Mouse (Mus musculus) heart, embryonic 14.5 days (tissue): ENCODE measurements around the gene Rbp2. TPM values are rescaled to one million over a fixed set of nuclear protein-coding genes. Genes with fewer than 3 reads are reported as not detected.

Experiments used
- ATAC-seq: fragments of 200-750 bp; cut with Nextera tagmentation; 2 replicates; pipeline ENCODE4 v1.8.0; 2017; ENCODE audit warnings: low read depth, moderate TSS enrichment; ENCODE audit not compliant: insufficient number of reproducible peaks, insufficient read depth, low FRiP score
- H3K27ac ChIP-seq, 2 experiments: fragments of 200-500 bp in 1 of 2; fragments of 300-500 bp in 1 of 2; sonication (generic) in 1 of 2; replicated peaks in 1 of 2; 2 replicates each; pipeline ENCODE4 v1.5.1; 2012 to 2014; ENCODE audit warnings: low read depth in 2 of 2, low read length in 2 of 2, control low read depth in 1 of 2, mild to moderate bottlenecking in 1 of 2, mixed read lengths in 1 of 2; ENCODE audit not compliant: control insufficient read depth in 1 of 2, insufficient read depth in 1 of 2
- H3K27me3 ChIP-seq: fragments of 300-500 bp; sonication (generic); 2 replicates; pipeline ENCODE4 v1.6.1; 2014; ENCODE audit warnings: mild to moderate bottlenecking, low read length, control low read depth; ENCODE audit not compliant: control insufficient read depth, insufficient read depth
- H3K36me3 ChIP-seq: fragments of 300-500 bp; sonication (generic); 2 replicates; pipeline ENCODE4 v1.6.1; 2014; ENCODE audit warnings: mild to moderate bottlenecking, control low read depth, low read length, mixed read lengths; ENCODE audit not compliant: control insufficient read depth, insufficient read depth
- H3K4me1 ChIP-seq, 2 experiments: fragments of 200-500 bp in 1 of 2; fragments of 300-500 bp in 1 of 2; sonication (generic) in 1 of 2; 2 replicates each; pipeline ENCODE4 v1.6.1; 2012 to 2014; ENCODE audit warnings: low read length in 2 of 2, control low read depth in 1 of 2, mixed read lengths in 1 of 2; ENCODE audit not compliant: control insufficient read depth in 2 of 2, insufficient read depth in 2 of 2
- H3K4me2 ChIP-seq: fragments of 300-500 bp; sonication (generic); 2 replicates; pipeline ENCODE4 v1.6.1; 2014; ENCODE audit warnings: mild to moderate bottlenecking, low read length
- H3K4me3 ChIP-seq, 2 experiments: fragments of 200-500 bp in 1 of 2; fragments of 300-500 bp in 1 of 2; sonication (generic) in 1 of 2; 2 replicates each; pipeline ENCODE4 v1.5.1; 2012 to 2014; ENCODE audit warnings: low read length in 2 of 2, mild to moderate bottlenecking in 2 of 2, control low read depth in 1 of 2, low read depth in 1 of 2, moderate library complexity in 1 of 2; ENCODE audit not compliant: control insufficient read depth in 1 of 2, insufficient read depth in 1 of 2
- H3K9ac ChIP-seq: fragments of 300-500 bp; sonication (generic); 2 replicates; pipeline ENCODE4 v1.6.1; 2014; ENCODE audit warnings: mild to moderate bottlenecking, low read length
- H3K9me3 ChIP-seq: fragments of 300-500 bp; sonication (generic); 2 replicates; pipeline ENCODE4 v1.6.1; 2016; ENCODE audit warnings: low read length, control low read depth; ENCODE audit not compliant: control insufficient read depth
- WGBS: fragments of 180-500 bp; shearing (Covaris S2); extraction: QIAGEN DNeasy Blood & Tissue Kit; methylation state at CpG from one replicate; pipeline ENCODE4 v1.1.7; 2014; 5-methylcytosine and 5-hydroxymethylcytosine counted together
- polyA plus RNA-seq: library from polyadenylated mRNA; unstranded; fragments of >200 nt; fragmentation: Nextera tagmentation; extraction: Ambion mirVana; gene quantifications from 2 replicates; pipeline ENCODE4 v1.2.1, GENCODE M21; 2014

The Rbp2 gene
- polyA plus RNA-seq: 0.35 and 0.75 TPM in 2 replicates

- Histone ChIP-seq H3K9me3 (no peaks in the 10 kb centered on the region), H3K27me3 (no peaks in the 10 kb centered on the region), H3K36me3 (no peaks in the 10 kb centered on the region), H3K4me1 (peaks cover 0 to 4% of the 10 kb centered on the region in 2 experiments; a peak in 3 of 4 replicates), H3K27ac (no peak within 1 kb of the TSS), H3K4me2 (no peak within 1 kb of the TSS), H3K4me3 (no peak within 1 kb of the TSS), H3K9ac (no peak within 1 kb of the TSS)
- ATAC-seq: no peak
- 83% methylated on average over 3 of the region's 3 CpGs for WGBS
Observed at GRCm38 (mm10) chr9:98485815-98486214, at the start of gene Rbp2. Gene Rbp2 (plus strand): TSS chr9:98486115.

GRCm38 (mm10) chr9:98437819-98438218 is 48.1 kb upstream of the Rbp2 start:
- WGBS: 57% methylated on average over 4 of the region's 4 CpGs
- no peak overlapping the region for H3K9ac ChIP-seq
- peaks cover 13% of the 10 kb centered on the region; the same call in 1 of the 2 replicates for H3K36me3 ChIP-seq
- ATAC-seq: no peak
- no peak overlapping the region for H3K27ac ChIP-seq
- no peak overlapping the region for H3K4me3 ChIP-seq
- no peaks in the 10 kb centered on the region for H3K9me3 ChIP-seq
- no peak overlapping the region for H3K4me2 ChIP-seq
- H3K4me1 ChIP-seq: peaks cover 2 to 4% of the 10 kb centered on the region in 2 experiments; a peak in 2 of 4 replicates
- no peaks in the 10 kb centered on the region for H3K27me3 ChIP-seq

- no peak for ATAC-seq
- Histone ChIP-seq H3K9me3 (no peaks in the 10 kb centered on the region), H3K27me3 (no peaks in the 10 kb centered on the region), H3K9ac (no peak overlapping the region), H3K4me2 (no peak overlapping the region), H3K4me3 (no peak overlapping the region), H3K36me3 (peaks cover 13% of the 10 kb centered on the region; the same call in 1 of the 2 replicates), H3K27ac (no peak overlapping the region), H3K4me1 (no peaks in the 10 kb centered on the region; a peak in 1 of 4 replicates)
- 51% methylated on average over 3 of the region's 3 CpGs for WGBS
Observed at GRCm38 (mm10) chr9:98439091-98439490, 46.8 kb upstream of the Rbp2 start.

DNA sequence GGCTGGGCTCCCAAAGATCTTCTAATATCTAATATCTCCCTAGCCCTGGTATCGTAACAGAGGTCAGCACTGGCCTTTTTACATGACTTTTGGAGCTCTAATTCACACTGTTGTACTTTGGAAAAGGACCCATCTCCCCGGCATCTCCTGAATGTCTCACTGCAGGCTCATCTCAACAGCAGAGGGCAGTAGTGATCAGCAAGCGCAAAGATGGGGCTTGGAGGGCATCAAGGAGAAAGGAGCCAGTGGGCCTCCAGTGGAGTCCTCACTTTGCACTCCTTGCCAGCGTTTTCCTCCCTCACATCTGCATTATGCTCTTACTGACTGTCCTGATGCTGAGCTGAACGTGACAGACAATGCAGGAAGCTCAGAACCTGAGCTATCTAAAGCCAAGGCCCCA is 43.3 kb upstream of the Rbp2 start:
- no peaks in the 10 kb centered on the region for H3K27me3 ChIP-seq
- no peak overlapping the region for H3K4me2 ChIP-seq
- no peak overlapping the region for H3K27ac ChIP-seq
- peaks cover 0 to 3% of the 10 kb centered on the region in 2 experiments; a peak in 2 of 4 replicates for H3K4me1 ChIP-seq
- WGBS: 43% methylated on average over 5 of the region's 5 CpGs
- no peaks in the 10 kb centered on the region for H3K9me3 ChIP-seq
- no peak for ATAC-seq
- H3K4me3 ChIP-seq: no peak overlapping the region
- H3K36me3 ChIP-seq: peaks cover 39% of the 10 kb centered on the region
- H3K9ac ChIP-seq: no peak overlapping the region

DNA sequence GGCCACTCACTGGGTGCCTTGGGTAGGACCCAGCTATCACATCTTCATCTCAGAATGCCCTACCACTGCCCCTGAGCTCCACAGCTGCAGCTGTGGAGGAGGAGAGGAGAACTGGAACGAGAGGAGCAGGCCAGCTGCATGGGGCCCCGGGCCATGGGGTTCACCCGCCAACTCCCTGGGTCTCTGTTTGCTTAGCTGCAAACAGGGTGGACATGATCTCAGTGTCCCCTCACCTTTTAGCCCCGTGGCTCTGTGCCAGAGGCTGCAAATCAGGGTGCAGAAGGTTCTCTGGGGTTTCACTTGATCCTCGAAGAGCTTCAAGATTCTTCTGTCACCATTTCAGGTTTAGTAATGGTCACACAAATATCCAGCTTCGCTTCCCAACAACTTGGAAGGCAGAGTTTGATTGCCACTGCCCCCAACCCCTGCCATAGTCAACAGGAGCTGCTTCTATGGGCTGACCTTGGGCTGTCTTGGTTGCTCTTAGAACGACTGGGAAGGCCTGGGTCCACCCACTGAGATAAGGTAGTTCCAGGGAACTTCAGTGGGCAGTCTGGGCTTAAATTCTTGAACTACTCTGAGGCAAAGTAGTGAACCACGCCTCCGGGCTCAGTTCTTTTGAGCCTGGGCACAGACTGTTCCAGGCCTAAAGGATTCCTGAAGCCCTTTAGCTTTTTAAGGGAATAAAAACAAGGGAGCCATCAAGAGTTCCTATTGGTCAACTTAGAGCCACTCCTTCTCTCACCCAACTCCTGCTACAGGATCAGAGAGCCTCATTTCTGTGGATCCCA is 40.4 kb upstream of the Rbp2 start:
- no peaks in the 10 kb centered on the region for H3K9me3 ChIP-seq
- no peak overlapping the region for H3K4me2 ChIP-seq
- no peak overlapping the region for H3K4me3 ChIP-seq

DNA sequence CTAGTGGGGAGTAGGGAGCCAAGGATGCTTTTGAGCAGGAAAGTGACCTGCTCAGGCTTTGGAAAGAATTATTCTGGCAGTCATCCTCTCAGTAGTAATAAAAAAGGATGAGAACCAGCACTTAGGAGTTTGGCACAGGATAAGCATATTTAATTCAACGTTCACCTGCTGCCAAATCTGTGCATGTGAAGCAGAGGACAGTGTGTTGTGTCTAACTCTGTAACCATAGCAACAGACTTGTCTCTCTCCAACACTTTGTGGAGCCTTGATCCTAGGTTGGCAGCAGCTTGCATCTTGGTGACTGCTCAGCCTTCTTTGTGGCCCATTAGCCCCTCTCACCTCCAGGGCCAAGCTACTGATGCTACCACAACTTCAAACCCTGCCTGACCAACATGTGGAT is 34.9 kb upstream of the Rbp2 start:
- WGBS: 53% methylated on average over 1 of the region's 1 CpGs
- no peak overlapping the region for H3K4me3 ChIP-seq
- no peaks in the 10 kb centered on the region for H3K4me1 ChIP-seq
- H3K4me2 ChIP-seq: no peak overlapping the region
- H3K9ac ChIP-seq: no peak overlapping the region
- no peaks in the 10 kb centered on the region for H3K27me3 ChIP-seq
- H3K9me3 ChIP-seq: peaks cover 6% of the 10 kb centered on the region; the same call in 1 of the 2 replicates
- no peak overlapping the region for H3K27ac ChIP-seq
- ATAC-seq: no peak
- H3K36me3 ChIP-seq: peaks cover 16% of the 10 kb centered on the region

More for the DNA sequence above, 40.4 kb upstream of the Rbp2 start:
- H3K27ac ChIP-seq: no peak overlapping the region
- ATAC-seq: no peak
- peaks cover 0 to 3% of the 10 kb centered on the region in 2 experiments; a peak in 1 of 4 replicates for H3K4me1 ChIP-seq
- H3K9ac ChIP-seq: no peak overlapping the region
- WGBS: 69% methylated on average over 9 of the region's 9 CpGs
- peaks cover 26% of the 10 kb centered on the region for H3K36me3 ChIP-seq
- H3K27me3 ChIP-seq: no peaks in the 10 kb centered on the region

GRCm38 (mm10) chr9:98466709-98467108 is 19.2 kb upstream of the Rbp2 start:
- Histone ChIP-seq H3K36me3 (no peaks in the 10 kb centered on the region), H3K4me2 (no peak overlapping the region), H3K9ac (no peak overlapping the region), H3K9me3 (no peaks in the 10 kb centered on the region), H3K4me1 (no peaks in the 10 kb centered on the region), H3K4me3 (no peak overlapping the region), H3K27me3 (no peaks in the 10 kb centered on the region), H3K27ac (no peak overlapping the region)
- 42% methylated on average over 2 of the region's 2 CpGs for WGBS
- no peak for ATAC-seq
